Mouse (Mus musculus): Measurements from ENCODE around the gene Gan. TPM values are rescaled to one million over a fixed set of nuclear protein-coding genes. Genes with fewer than 3 reads are reported as not detected.
A peak's percentile ranks its signal among the peaks of the same experiment; 100 is the strongest.

Gan gene
- polyA plus RNA-seq, 1 experiment from 2014 or later = 0.60 TPM

DNA sequence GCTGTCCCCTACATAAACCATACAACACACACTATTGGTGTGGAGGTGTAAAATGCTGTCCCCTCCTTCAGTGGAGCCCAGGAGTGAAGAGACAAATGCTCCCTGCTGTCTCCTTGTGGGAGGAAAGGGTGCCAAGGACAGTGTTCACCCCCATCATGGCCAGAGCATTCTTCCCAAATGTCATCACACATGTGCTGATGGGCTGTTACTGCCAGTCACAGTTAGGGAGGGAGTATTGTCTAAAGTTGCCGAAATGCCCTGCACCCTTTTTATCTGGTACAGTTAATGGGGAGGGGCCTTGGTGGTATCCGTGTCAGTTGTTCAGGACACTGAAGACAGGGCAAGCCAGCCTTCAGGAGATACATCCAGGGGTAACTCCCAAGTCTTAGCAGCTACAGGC lies 8.6 kb downstream of the Gan start:
- H3K9ac ChIP-seq (replicated peaks) = no peak overlapping the region
- no peak overlapping the region for H3K27ac ChIP-seq (ENCODE audit: low read depth)
- H3K4me1 ChIP-seq (ENCODE audit: insufficient read depth) = peaks cover 9% of the 10 kb centered on the region
- no peak for ATAC-seq
- no peak for DNase-seq
- TF ChIP-seq CTCF (IDR thresholded peaks at IDR 0.05; ENCODE audit: low read depth) (no peak), EP300 (IDR thresholded peaks at IDR 0.05; ENCODE audit: low read depth) (no peak)
- no peaks in the 10 kb centered on the region for H3K27me3 ChIP-seq (ENCODE audit: insufficient read depth, low read length)
- H3K9me3 ChIP-seq (ENCODE audit: low read length) = no peaks in the 10 kb centered on the region
- no peak overlapping the region for H3K4me3 ChIP-seq (ENCODE audit: low read depth, low read length)
- H3K36me3 ChIP-seq (replicated peaks; ENCODE audit: insufficient read depth, low read length) = no peaks in the 10 kb centered on the region
- WGBS (ENCODE audit: insufficient replicate concordance) = 79% methylated on average over 2 of the region's 2 CpGs
- H3K4me2 ChIP-seq (ENCODE audit: low read depth, low read length) = no peak overlapping the region

DNA sequence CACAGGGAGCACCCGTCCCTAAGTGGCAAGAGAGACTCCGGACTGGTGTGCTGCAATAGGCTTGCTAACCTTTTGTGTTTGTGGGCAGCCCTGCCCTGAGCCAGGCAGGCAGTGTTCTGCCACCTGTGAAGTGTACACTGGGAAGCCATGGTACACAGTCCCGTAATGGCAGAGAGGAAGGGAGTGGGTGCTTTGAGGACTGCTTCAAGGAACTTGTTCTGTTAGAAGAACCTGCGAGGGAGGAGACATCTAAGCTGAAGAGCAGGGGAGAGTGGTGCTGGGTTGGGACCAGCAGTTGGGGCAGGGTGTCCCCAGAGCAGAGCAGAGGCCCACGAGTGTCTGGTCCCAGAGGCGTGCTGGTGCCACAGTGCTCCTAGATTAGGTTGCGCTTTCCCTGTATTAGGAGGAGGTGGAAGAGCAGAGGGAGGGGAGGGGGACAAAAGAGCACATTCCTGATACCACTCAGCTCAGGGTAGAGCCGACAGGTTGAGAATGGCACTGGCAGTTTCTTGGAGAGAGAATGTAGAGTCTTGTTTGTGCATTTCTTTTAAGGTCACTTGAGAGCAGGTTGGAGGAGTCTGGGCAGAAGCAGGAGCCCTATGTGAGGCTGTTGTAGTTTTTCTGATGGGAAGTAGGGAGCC lies 9.4 kb downstream of the Gan start:
- ATAC-seq = no peak
- Histone ChIP-seq H3K9ac (replicated peaks) (no peak overlapping the region), H3K27ac (ENCODE audit: low read depth) (no peak overlapping the region)

DNA sequence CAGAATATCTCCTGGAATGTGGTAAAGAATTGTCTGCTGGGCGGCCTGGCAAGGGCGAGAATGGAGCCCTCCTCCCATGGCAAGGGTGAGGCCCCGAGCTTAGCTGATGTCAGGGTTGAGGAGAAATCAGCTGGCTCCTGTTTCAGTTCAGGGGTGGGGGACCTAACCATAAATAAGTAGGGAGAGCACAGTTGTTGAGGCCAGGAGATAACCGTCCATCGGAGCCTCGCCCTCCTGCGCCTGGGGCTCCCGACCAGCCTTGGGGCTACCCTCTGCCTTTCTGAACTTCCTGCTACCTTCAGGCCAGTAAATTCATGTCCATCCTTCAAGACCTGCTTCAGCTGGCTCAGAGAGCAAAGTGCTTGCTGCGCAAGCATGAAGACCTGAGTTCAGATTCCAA lies 10.4 kb downstream of the Gan start:
- Histone ChIP-seq H3K27ac (ENCODE audit: low read depth) (no peak overlapping the region), H3K36me3 (replicated peaks; ENCODE audit: insufficient read depth, low read length) (no peaks in the 10 kb centered on the region), H3K9ac (replicated peaks) (no peak overlapping the region), H3K27me3 (ENCODE audit: insufficient read depth, low read length) (no peaks in the 10 kb centered on the region), H3K4me2 (ENCODE audit: low read depth, low read length) (no peak overlapping the region), H3K9me3 (ENCODE audit: low read length) (no peaks in the 10 kb centered on the region), H3K4me1 (ENCODE audit: insufficient read depth) (peaks cover 15% of the 10 kb centered on the region), H3K4me3 (ENCODE audit: low read depth, low read length) (no peak overlapping the region)
- no peak for ATAC-seq
- TF ChIP-seq EP300 (IDR thresholded peaks at IDR 0.05; ENCODE audit: low read depth) = no peak
- no peak for TF ChIP-seq CTCF (IDR thresholded peaks at IDR 0.05; ENCODE audit: low read depth)
- no peak for DNase-seq
- 61% methylated on average over 9 of the region's 9 CpGs for WGBS (ENCODE audit: insufficient replicate concordance)

More for the DNA sequence above, 9.4 kb downstream of the Gan start:
- WGBS (ENCODE audit: insufficient replicate concordance) = 65% methylated on average over 8 of the region's 8 CpGs
- no peaks in the 10 kb centered on the region for H3K36me3 ChIP-seq (replicated peaks; ENCODE audit: insufficient read depth, low read length)
- H3K4me2 ChIP-seq (ENCODE audit: low read depth, low read length) = no peak overlapping the region
- DNase-seq = no peak
- no peak overlapping the region for H3K4me3 ChIP-seq (ENCODE audit: low read depth, low read length)
- H3K27me3 ChIP-seq (ENCODE audit: insufficient read depth, low read length) = no peaks in the 10 kb centered on the region
- no peak for TF ChIP-seq CTCF (IDR thresholded peaks at IDR 0.05; ENCODE audit: low read depth)
- TF ChIP-seq EP300 (IDR thresholded peaks at IDR 0.05; ENCODE audit: low read depth) = no peak
- peaks cover 15% of the 10 kb centered on the region for H3K4me1 ChIP-seq (ENCODE audit: insufficient read depth)
- no peaks in the 10 kb centered on the region for H3K9me3 ChIP-seq (ENCODE audit: low read length)

DNA sequence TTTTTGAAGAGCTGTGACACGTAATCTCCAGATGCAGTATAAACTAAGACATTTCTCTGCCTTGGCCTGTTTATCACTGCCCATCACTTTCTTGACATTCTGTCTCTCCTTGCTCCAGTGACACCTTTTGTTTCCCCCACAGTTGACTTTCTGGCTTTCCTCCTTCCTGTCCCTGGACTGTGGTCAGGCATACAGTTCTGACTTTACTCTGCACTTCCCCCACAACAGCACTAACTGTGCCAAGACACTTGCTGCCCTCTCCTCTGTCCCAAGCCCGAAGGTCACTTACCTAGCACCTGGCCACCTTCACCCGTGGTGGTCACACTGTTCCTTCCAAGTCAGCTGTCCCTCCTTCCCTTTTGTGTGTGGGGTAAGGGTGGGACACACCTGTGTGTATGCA lies 13.9 kb downstream of the Gan start:
- Histone ChIP-seq H3K4me3 (ENCODE audit: low read depth, low read length) (no peak overlapping the region), H3K4me2 (ENCODE audit: low read depth, low read length) (no peak overlapping the region), H3K9ac (replicated peaks) (no peak overlapping the region), H3K27ac (ENCODE audit: low read depth) (no peak overlapping the region), H3K4me1 (ENCODE audit: insufficient read depth) (peaks cover 13% of the 10 kb centered on the region), H3K9me3 (ENCODE audit: low read length) (no peaks in the 10 kb centered on the region), H3K27me3 (ENCODE audit: insufficient read depth, low read length) (no peaks in the 10 kb centered on the region), H3K36me3 (replicated peaks; ENCODE audit: insufficient read depth, low read length) (peaks cover 3% of the 10 kb centered on the region; the same call in 1 of the 2 replicates)
- WGBS (ENCODE audit: insufficient replicate concordance) = 62% methylated on average over 3 of the region's 3 CpGs
- ATAC-seq (no peak), DNase-seq (no peak)
- TF ChIP-seq CTCF (IDR thresholded peaks at IDR 0.05; ENCODE audit: low read depth) (no peak), EP300 (IDR thresholded peaks at IDR 0.05; ENCODE audit: low read depth) (no peak)

DNA sequence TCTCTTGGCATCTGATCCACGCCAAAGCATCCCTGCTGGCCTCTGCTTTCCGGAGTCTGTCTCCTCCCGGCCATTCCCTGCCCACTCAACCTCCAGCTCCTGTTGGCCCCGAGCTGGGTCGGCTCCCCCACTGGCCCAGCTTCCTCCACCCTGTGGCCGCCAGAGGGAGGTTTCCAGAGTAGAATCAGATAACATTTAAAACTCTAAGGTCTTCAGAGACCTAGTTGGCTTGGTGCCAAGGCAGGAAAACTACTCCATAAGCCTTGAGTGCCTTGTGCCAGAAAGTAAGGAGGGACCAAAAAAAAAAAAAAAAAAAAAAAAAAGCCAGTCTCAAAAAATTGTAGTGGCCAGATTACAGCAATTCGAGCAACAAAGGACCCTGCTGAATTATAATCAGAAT lies 15.0 kb downstream of the Gan start:
- DNase-seq = no peak
- H3K4me2 ChIP-seq (ENCODE audit: low read depth, low read length) = no peak overlapping the region
- H3K9ac ChIP-seq (replicated peaks) = no peak overlapping the region
- H3K9me3 ChIP-seq (ENCODE audit: low read length) = no peaks in the 10 kb centered on the region
- no peak overlapping the region for H3K4me3 ChIP-seq (ENCODE audit: low read depth, low read length)
- WGBS (ENCODE audit: insufficient replicate concordance) = 60% methylated on average over 7 of the region's 7 CpGs
- peaks cover 3% of the 10 kb centered on the region; the same call in 1 of the 2 replicates for H3K36me3 ChIP-seq (replicated peaks; ENCODE audit: insufficient read depth, low read length)
- no peaks in the 10 kb centered on the region for H3K27me3 ChIP-seq (ENCODE audit: insufficient read depth, low read length)
- peaks cover 7% of the 10 kb centered on the region for H3K4me1 ChIP-seq (ENCODE audit: insufficient read depth)
- H3K27ac ChIP-seq (ENCODE audit: low read depth) = no peak overlapping the region
- TF ChIP-seq CTCF (IDR thresholded peaks at IDR 0.05; ENCODE audit: low read depth) (peak; percentile 17; the same call in 1 of the 2 replicates), EP300 (IDR thresholded peaks at IDR 0.05; ENCODE audit: low read depth) (no peak)
- ATAC-seq = no peak

DNA sequence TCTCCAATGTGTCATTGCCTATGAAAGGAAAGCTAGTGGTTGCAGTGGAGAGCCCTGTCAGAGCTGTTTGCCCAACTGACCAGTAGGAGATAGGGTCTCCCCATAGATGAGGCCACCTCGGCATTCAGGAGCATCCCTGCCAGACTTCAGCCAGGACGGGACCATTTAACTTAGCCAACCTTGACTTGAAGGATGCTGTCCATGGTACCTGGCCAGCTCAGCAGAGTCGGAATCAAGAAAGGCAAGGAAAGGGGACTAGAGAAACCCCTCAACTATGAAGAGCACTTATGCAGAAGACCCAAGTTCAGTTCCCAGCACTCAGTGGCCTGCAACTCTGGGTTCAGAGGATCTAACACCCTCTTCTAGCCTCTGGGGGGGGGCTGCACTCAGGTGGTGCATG lies 15.8 kb downstream of the Gan start:
- ATAC-seq = no peak

More for the DNA sequence above, 15.8 kb downstream of the Gan start:
- Histone ChIP-seq H3K36me3 (replicated peaks; ENCODE audit: insufficient read depth, low read length) (peaks cover 3% of the 10 kb centered on the region; the same call in 1 of the 2 replicates), H3K9ac (replicated peaks) (no peak overlapping the region), H3K4me3 (ENCODE audit: low read depth, low read length) (no peak overlapping the region), H3K27me3 (ENCODE audit: insufficient read depth, low read length) (no peaks in the 10 kb centered on the region), H3K4me1 (ENCODE audit: insufficient read depth) (peaks cover 6% of the 10 kb centered on the region), H3K9me3 (ENCODE audit: low read length) (no peaks in the 10 kb centered on the region), H3K27ac (ENCODE audit: low read depth) (no peak overlapping the region), H3K4me2 (ENCODE audit: low read depth, low read length) (no peak overlapping the region)
- no peak for DNase-seq
- 88% methylated on average over 3 of the region's 3 CpGs for WGBS (ENCODE audit: insufficient replicate concordance)
- no peak for TF ChIP-seq CTCF (IDR thresholded peaks at IDR 0.05; ENCODE audit: low read depth)
